Mouse (Mus musculus): ENCODE data around the gene Ubd. TPM values are rescaled to one million over a fixed set of nuclear protein-coding genes. Genes with fewer than 3 reads are reported as not detected.

The Ubd gene
- total and polyA plus RNA-seq, 3 experiments: not detected

Other genes starting within 250 kb of the Ubd start
- 128 and 138 TPM in 2 replicates for gene Ppp1r11, start 242.2 kb upstream of the Ubd start, total RNA-seq (2012; rRNA removed)
- 100 to 1,000 TPM in 1 of 2 experiments, not detected in 1; 146 TPM for gene Ppp1r11, start 242.2 kb upstream of the Ubd start, polyA plus RNA-seq (2012; ENCODE audit: insufficient read depth in 1 of 2, insufficient read length in 2 of 2, low read depth in 1 of 2, low replicate concordance in 2 of 2, missing spikeins in 1 of 2)
- 20.5 and 26.4 TPM in 2 replicates for gene Znrd1, start 235.3 kb upstream of the Ubd start, total RNA-seq (2012; rRNA removed)
- 10 to 100 TPM in 1 of 2 experiments, not detected in 1; 38.2 TPM for gene Znrd1, start 235.3 kb upstream of the Ubd start, polyA plus RNA-seq (2012; ENCODE audit: insufficient read depth in 1 of 2, insufficient read length in 2 of 2, low read depth in 1 of 2, low replicate concordance in 2 of 2, missing spikeins in 1 of 2)
- gene Znrd1as, start 235.3 kb upstream of the Ubd start, total RNA-seq (2012; rRNA removed): 2.8 and 3.4 TPM in 2 replicates
- gene Znrd1as, start 235.3 kb upstream of the Ubd start, polyA plus RNA-seq (2012; ENCODE audit: insufficient read depth in 1 of 2, insufficient read length in 2 of 2, low read depth in 1 of 2, low replicate concordance in 2 of 2, missing spikeins in 1 of 2): 1 to 10 TPM in 1 of 2 experiments, not detected in 1; 1.8 TPM
- gene 2410137M14Rik, start 212.7 kb upstream of the Ubd start, total RNA-seq (2012; rRNA removed): not detected in 2 replicates
- not detected for gene 2410137M14Rik, start 212.7 kb upstream of the Ubd start, polyA plus RNA-seq (2012; ENCODE audit: insufficient read depth in 1 of 2, insufficient read length in 2 of 2, low read depth in 1 of 2, low replicate concordance in 2 of 2, missing spikeins in 1 of 2)
- gene H2-M5, start 204.4 kb upstream of the Ubd start, total RNA-seq (2012; rRNA removed): not detected in 2 replicates
- not detected for gene H2-M5, start 204.4 kb upstream of the Ubd start, polyA plus RNA-seq (2012; ENCODE audit: insufficient read depth in 1 of 2, insufficient read length in 2 of 2, low read depth in 1 of 2, low replicate concordance in 2 of 2, missing spikeins in 1 of 2)
- gene Zfp57, start 192.7 kb upstream of the Ubd start, total RNA-seq (2012; rRNA removed): not detected in 2 replicates
- gene Zfp57, start 192.7 kb upstream of the Ubd start, polyA plus RNA-seq (2012; ENCODE audit: insufficient read depth in 1 of 2, insufficient read length in 2 of 2, low read depth in 1 of 2, low replicate concordance in 2 of 2, missing spikeins in 1 of 2): not detected
- not detected in 2 replicates for gene Mog, start 170.5 kb upstream of the Ubd start, total RNA-seq (2012; rRNA removed)
- not detected for gene Mog, start 170.5 kb upstream of the Ubd start, polyA plus RNA-seq (2012; ENCODE audit: insufficient read depth in 1 of 2, insufficient read length in 2 of 2, low read depth in 1 of 2, low replicate concordance in 2 of 2, missing spikeins in 1 of 2)
- 1.5 and 2.2 TPM in 2 replicates for gene Gabbr1, start 147.9 kb upstream of the Ubd start, total RNA-seq (2012; rRNA removed)
- gene Gabbr1, start 147.9 kb upstream of the Ubd start, polyA plus RNA-seq (2012; ENCODE audit: insufficient read depth in 1 of 2, insufficient read length in 2 of 2, low read depth in 1 of 2, low replicate concordance in 2 of 2, missing spikeins in 1 of 2): 10 to 100 TPM in 1 of 2 experiments, not detected in 1; 14.6 TPM
- gene Olfr90, start 105.4 kb upstream of the Ubd start, total RNA-seq (2012; rRNA removed): 0.08 TPM in 1 of 2 replicates, not detected in the other
- under 1 TPM in 1 of 2 experiments, not detected in 1; 0.08 TPM for gene Olfr90, start 105.4 kb upstream of the Ubd start, polyA plus RNA-seq (2012; ENCODE audit: insufficient read depth in 1 of 2, insufficient read length in 2 of 2, low read depth in 1 of 2, low replicate concordance in 2 of 2, missing spikeins in 1 of 2)
- not detected in 2 replicates for gene Olfr91, start 95.6 kb upstream of the Ubd start, total RNA-seq (2012; rRNA removed)
- gene Olfr91, start 95.6 kb upstream of the Ubd start, polyA plus RNA-seq (2012; ENCODE audit: insufficient read depth in 1 of 2, insufficient read length in 2 of 2, low read depth in 1 of 2, low replicate concordance in 2 of 2, missing spikeins in 1 of 2): not detected
- not detected in 2 replicates for gene Olfr92, start 73.8 kb upstream of the Ubd start, total RNA-seq (2012; rRNA removed)
- not detected for gene Olfr92, start 73.8 kb upstream of the Ubd start, polyA plus RNA-seq (2012; ENCODE audit: insufficient read depth in 1 of 2, insufficient read length in 2 of 2, low read depth in 1 of 2, low replicate concordance in 2 of 2, missing spikeins in 1 of 2)
- gene Olfr93, start 32.4 kb upstream of the Ubd start, total RNA-seq (2012; rRNA removed): not detected in 2 replicates
- gene Olfr93, start 32.4 kb upstream of the Ubd start, polyA plus RNA-seq (2012; ENCODE audit: insufficient read depth in 1 of 2, insufficient read length in 2 of 2, low read depth in 1 of 2, low replicate concordance in 2 of 2, missing spikeins in 1 of 2): not detected
- gene Olfr94, start 7.1 kb downstream of the Ubd start, total RNA-seq (2012; rRNA removed): not detected in 2 replicates
- not detected for gene Olfr94, start 7.1 kb downstream of the Ubd start, polyA plus RNA-seq (2012; ENCODE audit: insufficient read depth in 1 of 2, insufficient read length in 2 of 2, low read depth in 1 of 2, low replicate concordance in 2 of 2, missing spikeins in 1 of 2)
- not detected in 2 replicates for gene Olfr95, start 19.2 kb downstream of the Ubd start, total RNA-seq (2012; rRNA removed)
- not detected for gene Olfr95, start 19.2 kb downstream of the Ubd start, polyA plus RNA-seq (2012; ENCODE audit: insufficient read depth in 1 of 2, insufficient read length in 2 of 2, low read depth in 1 of 2, low replicate concordance in 2 of 2, missing spikeins in 1 of 2)
- gene Olfr96, start 26.3 kb downstream of the Ubd start, total RNA-seq (2012; rRNA removed): not detected in 2 replicates
- not detected for gene Olfr96, start 26.3 kb downstream of the Ubd start, polyA plus RNA-seq (2012; ENCODE audit: insufficient read depth in 1 of 2, insufficient read length in 2 of 2, low read depth in 1 of 2, low replicate concordance in 2 of 2, missing spikeins in 1 of 2)
- gene Olfr97, start 43.4 kb downstream of the Ubd start, total RNA-seq (2012; rRNA removed): not detected in 2 replicates
- not detected for gene Olfr97, start 43.4 kb downstream of the Ubd start, polyA plus RNA-seq (2012; ENCODE audit: insufficient read depth in 1 of 2, insufficient read length in 2 of 2, low read depth in 1 of 2, low replicate concordance in 2 of 2, missing spikeins in 1 of 2)
- gene Olfr98, start 69.9 kb downstream of the Ubd start, total RNA-seq (2012; rRNA removed): not detected in 2 replicates
- gene Olfr98, start 69.9 kb downstream of the Ubd start, polyA plus RNA-seq (2012; ENCODE audit: insufficient read depth in 1 of 2, insufficient read length in 2 of 2, low read depth in 1 of 2, low replicate concordance in 2 of 2, missing spikeins in 1 of 2): not detected
- gene H2-M3, start 76.3 kb downstream of the Ubd start, total RNA-seq (2012; rRNA removed): 4.6 and 4.7 TPM in 2 replicates
- gene H2-M3, start 76.3 kb downstream of the Ubd start, polyA plus RNA-seq (2012; ENCODE audit: insufficient read depth in 1 of 2, insufficient read length in 2 of 2, low read depth in 1 of 2, low replicate concordance in 2 of 2, missing spikeins in 1 of 2): 1 to 10 TPM in 1 of 2 experiments, not detected in 1; 1.1 TPM
- not detected in 2 replicates for gene Olfr99, start 89.6 kb downstream of the Ubd start, total RNA-seq (2012; rRNA removed)
- gene Olfr99, start 89.6 kb downstream of the Ubd start, polyA plus RNA-seq (2012; ENCODE audit: insufficient read depth in 1 of 2, insufficient read length in 2 of 2, low read depth in 1 of 2, low replicate concordance in 2 of 2, missing spikeins in 1 of 2): not detected
- not detected in 2 replicates for gene Olfr101, start 110.4 kb downstream of the Ubd start, total RNA-seq (2012; rRNA removed)
- not detected for gene Olfr101, start 110.4 kb downstream of the Ubd start, polyA plus RNA-seq (2012; ENCODE audit: insufficient read depth in 1 of 2, insufficient read length in 2 of 2, low read depth in 1 of 2, low replicate concordance in 2 of 2, missing spikeins in 1 of 2)
- gene Olfr102, start 123.2 kb downstream of the Ubd start, total RNA-seq (2012; rRNA removed): not detected in 2 replicates
- not detected for gene Olfr102, start 123.2 kb downstream of the Ubd start, polyA plus RNA-seq (2012; ENCODE audit: insufficient read depth in 1 of 2, insufficient read length in 2 of 2, low read depth in 1 of 2, low replicate concordance in 2 of 2, missing spikeins in 1 of 2)
- gene Olfr103, start 145.8 kb downstream of the Ubd start, total RNA-seq (2012; rRNA removed): not detected in 2 replicates
- not detected for gene Olfr103, start 145.8 kb downstream of the Ubd start, polyA plus RNA-seq (2012; ENCODE audit: insufficient read depth in 1 of 2, insufficient read length in 2 of 2, low read depth in 1 of 2, low replicate concordance in 2 of 2, missing spikeins in 1 of 2)
- not detected in 2 replicates for gene Olfr104-ps, start 165.7 kb downstream of the Ubd start, total RNA-seq (2012; rRNA removed)
- not detected for gene Olfr104-ps, start 165.7 kb downstream of the Ubd start, polyA plus RNA-seq (2012; ENCODE audit: insufficient read depth in 1 of 2, insufficient read length in 2 of 2, low read depth in 1 of 2, low replicate concordance in 2 of 2, missing spikeins in 1 of 2)
- gene Olfr105-ps, start 185.1 kb downstream of the Ubd start, total RNA-seq (2012; rRNA removed): not detected in 2 replicates
- not detected for gene Olfr105-ps, start 185.1 kb downstream of the Ubd start, polyA plus RNA-seq (2012; ENCODE audit: insufficient read depth in 1 of 2, insufficient read length in 2 of 2, low read depth in 1 of 2, low replicate concordance in 2 of 2, missing spikeins in 1 of 2)
- gene Olfr106-ps, start 196.5 kb downstream of the Ubd start, total RNA-seq (2012; rRNA removed): not detected in 2 replicates
- gene Olfr106-ps, start 196.5 kb downstream of the Ubd start, polyA plus RNA-seq (2012; ENCODE audit: insufficient read depth in 1 of 2, insufficient read length in 2 of 2, low read depth in 1 of 2, low replicate concordance in 2 of 2, missing spikeins in 1 of 2): not detected
- gene Olfr107, start 205.3 kb downstream of the Ubd start, total RNA-seq (2012; rRNA removed): not detected in 2 replicates
- gene Olfr107, start 205.3 kb downstream of the Ubd start, polyA plus RNA-seq (2012; ENCODE audit: insufficient read depth in 1 of 2, insufficient read length in 2 of 2, low read depth in 1 of 2, low replicate concordance in 2 of 2, missing spikeins in 1 of 2): not detected